Mouse (Mus musculus) limb, embryonic 15.5 days (tissue): ENCODE data around the gene Tut7. TPM values are rescaled to one million over a fixed set of nuclear protein-coding genes. Genes with fewer than 3 reads are reported as not detected.
"Not testable (repeated sequence)": the region's sequence is repeated elsewhere in the genome, so short reads cannot be mapped to it uniquely, and the experiment has no call there.

Source experiments
- ATAC-seq: fragments of 200-750 bp; cut with Nextera tagmentation; 2 replicates; pipeline ENCODE4 v1.8.0; 2017; ENCODE audit warnings: low read depth, moderate TSS enrichment; ENCODE audit not compliant: insufficient number of reproducible peaks, low FRiP score, low TSS enrichment
- H3K27ac ChIP-seq: fragments of 300-500 bp; sonication (generic); 2 replicates; pipeline ENCODE4 v1.5.1; 2015; ENCODE audit warnings: moderate library complexity, mild to moderate bottlenecking, inconsistent platforms
- H3K27me3 ChIP-seq: fragments of 300-500 bp; sonication (generic); 2 replicates; pipeline ENCODE4 v1.6.1; 2015; ENCODE audit warnings: inconsistent platforms
- H3K36me3 ChIP-seq: fragments of 300-500 bp; sonication (generic); 2 replicates; pipeline ENCODE4 v1.6.1; 2015; ENCODE audit warnings: inconsistent platforms
- H3K4me1 ChIP-seq: fragments of 300-500 bp; sonication (generic); 2 replicates; pipeline ENCODE4 v1.6.1; 2015; ENCODE audit warnings: inconsistent platforms
- H3K4me2 ChIP-seq: fragments of 300-500 bp; sonication (generic); 2 replicates; pipeline ENCODE4 v1.6.1; 2015; ENCODE audit warnings: mild to moderate bottlenecking, inconsistent platforms
- H3K4me3 ChIP-seq: fragments of 300-500 bp; sonication (generic); 2 replicates; pipeline ENCODE4 v1.5.1; 2015; ENCODE audit warnings: mild to moderate bottlenecking, inconsistent platforms
- H3K9ac ChIP-seq: fragments of 300-500 bp; sonication (generic); 2 replicates; pipeline ENCODE4 v1.6.1; 2015; ENCODE audit warnings: inconsistent platforms
- H3K9me3 ChIP-seq: fragments of 300-500 bp; sonication (generic); 2 replicates; pipeline ENCODE4 v1.6.1; 2016; ENCODE audit warnings: inconsistent platforms
- WGBS: fragments of 180-500 bp; shearing (Covaris S2); methylation state at CpG from one replicate; pipeline ENCODE4 v1.1.7; 2015; 5-methylcytosine and 5-hydroxymethylcytosine counted together
- polyA plus RNA-seq: library from polyadenylated mRNA; unstranded; fragments of >200 nt; fragmentation: Nextera tagmentation; extraction: Ambion mirVana; gene quantifications from 2 replicates; pipeline ENCODE4 v1.2.1, GENCODE M21; 2015

Gene Tut7
- polyA plus RNA-seq, 1 experiment from 2014 or later = 57.1 TPM

- H3K36me3 ChIP-seq = peaks cover 95% of the 10 kb centered on the region
- not testable (repeated sequence) for H3K27me3 ChIP-seq, H3K4me1 ChIP-seq, H3K27ac ChIP-seq, H3K4me2 ChIP-seq, ATAC-seq, H3K9ac ChIP-seq, H3K4me3 ChIP-seq, H3K9me3 ChIP-seq
- WGBS = 94% methylated on average over 1 of the region's 1 CpGs
Measured at GRCm38 (mm10) chr13:59779744-59780264, 43.1 kb downstream of the Tut7 start.

- 85% methylated on average over 4 of the region's 4 CpGs for WGBS
- Histone ChIP-seq H3K27ac (no peak overlapping the region), H3K36me3 (peaks cover 93% of the 10 kb centered on the region), H3K4me3 (no peak overlapping the region), H3K4me2 (no peak overlapping the region), H3K9me3 (no peaks in the 10 kb centered on the region), H3K9ac (no peak overlapping the region), H3K4me1 (no peaks in the 10 kb centered on the region), H3K27me3 (no peaks in the 10 kb centered on the region)
- no peak for ATAC-seq
Measured at GRCm38 (mm10) chr13:59779213-59779612, 43.7 kb downstream of the Tut7 start.

GRCm38 (mm10) chr13:59775168-59775567 lies 47.8 kb downstream of the Tut7 start:
- no peaks in the 10 kb centered on the region for H3K27me3 ChIP-seq
- peaks cover 79% of the 10 kb centered on the region for H3K36me3 ChIP-seq
- no peak overlapping the region for H3K4me3 ChIP-seq
- H3K9me3 ChIP-seq = no peaks in the 10 kb centered on the region
- ATAC-seq = no peak
- no peak overlapping the region for H3K27ac ChIP-seq
- H3K4me1 ChIP-seq = peaks cover 11% of the 10 kb centered on the region; the same call in 1 of the 2 replicates
- H3K4me2 ChIP-seq = no peak overlapping the region
- H3K9ac ChIP-seq = no peak overlapping the region
- 85% methylated on average over 3 of the region's 3 CpGs for WGBS

- Histone ChIP-seq H3K9ac (no peak overlapping the region), H3K4me2 (0 out of 2 replicates have a peak overlapping the region, but pooled peaks have one; percentile 72), H3K27me3 (no peaks in the 10 kb centered on the region), H3K4me1 (peaks cover 40% of the 10 kb centered on the region), H3K9me3 (no peaks in the 10 kb centered on the region), H3K36me3 (peaks cover 43% of the 10 kb centered on the region), H3K27ac (peak overlapping the region; percentile 99), H3K4me3 (0 out of 2 replicates have a peak overlapping the region, but pooled peaks have one; percentile 60)
- WGBS = 36% methylated on average over 9 of the region's 9 CpGs
- no peak for ATAC-seq
Measured at GRCm38 (mm10) chr13:59771257-59771656, 51.7 kb downstream of the Tut7 start.

GRCm38 (mm10) chr13:59770847-59771246 lies 52.1 kb downstream of the Tut7 start:
- peak overlapping the region; percentile 61; the same call in 1 of the 2 replicates for H3K9ac ChIP-seq
- H3K27ac ChIP-seq = peak overlapping the region; percentile 99
- peaks cover 39% of the 10 kb centered on the region for H3K36me3 ChIP-seq
- ATAC-seq = no peak
- H3K27me3 ChIP-seq = no peaks in the 10 kb centered on the region
- WGBS = 58% methylated on average over 9 of the region's 9 CpGs
- no peaks in the 10 kb centered on the region for H3K9me3 ChIP-seq
- peak overlapping the region; percentile 72; the same call in 1 of the 2 replicates for H3K4me2 ChIP-seq
- H3K4me1 ChIP-seq = peaks cover 44% of the 10 kb centered on the region
- H3K4me3 ChIP-seq = peak overlapping the region; percentile 60; the same call in 1 of the 2 replicates

GRCm38 (mm10) chr13:59770164-59770562 lies 52.8 kb downstream of the Tut7 start:
- Histone ChIP-seq H3K4me1 (peaks cover 44% of the 10 kb centered on the region), H3K9ac (peak overlapping the region; percentile 61), H3K4me2 (peak overlapping the region; percentile 72), H3K9me3 (no peaks in the 10 kb centered on the region), H3K4me3 (peak overlapping the region; percentile 60), H3K27ac (peak overlapping the region; percentile 99), H3K36me3 (peaks cover 33% of the 10 kb centered on the region), H3K27me3 (no peaks in the 10 kb centered on the region)
- peak; percentile 71 for ATAC-seq
- WGBS = under 1% methylated on average over 28 of the region's 28 CpGs

GRCm38 (mm10) chr13:59769296-59770163 lies 53.4 kb downstream of the Tut7 start, which contains the start of gene Isca1:
Gene Isca1 (minus strand): TSS chr13:59769810.
- Histone ChIP-seq H3K27ac (peak within 1 kb of the TSS; percentile 99), H3K36me3 (peaks cover 27% of the 10 kb centered on the region), H3K4me3 (peak within 1 kb of the TSS; percentile 60), H3K9me3 (no peaks in the 10 kb centered on the region), H3K9ac (peak within 1 kb of the TSS; percentile 78), H3K4me2 (peak within 1 kb of the TSS; percentile 72), H3K4me1 (peaks cover 44% of the 10 kb centered on the region), H3K27me3 (no peaks in the 10 kb centered on the region)
- ATAC-seq = peak; percentile 98
- under 1% methylated on average over 91 of the region's 91 CpGs for WGBS

- Histone ChIP-seq H3K4me1 (peaks cover 44% of the 10 kb centered on the region), H3K27ac (0 out of 2 replicates have a peak overlapping the region, but pooled peaks have one; percentile 99), H3K4me2 (peak overlapping the region; percentile 72), H3K27me3 (no peaks in the 10 kb centered on the region), H3K4me3 (peak overlapping the region; percentile 60), H3K9me3 (no peaks in the 10 kb centered on the region), H3K9ac (no peak overlapping the region), H3K36me3 (peaks cover 20% of the 10 kb centered on the region)
- ATAC-seq = no peak
- 26% methylated on average over 13 of the region's 13 CpGs for WGBS
Measured at GRCm38 (mm10) chr13:59768531-59768930, 54.4 kb downstream of the Tut7 start.

GRCm38 (mm10) chr13:59766786-59767515 lies 56.0 kb downstream of the Tut7 start:
- ATAC-seq = no peak
- Histone ChIP-seq H3K36me3 (peaks cover 17% of the 10 kb centered on the region), H3K9me3 (no peaks in the 10 kb centered on the region), H3K4me1 (peaks cover 44% of the 10 kb centered on the region), H3K27ac (peak overlapping the region; percentile 30), H3K27me3 (no peaks in the 10 kb centered on the region), H3K4me2 (no peak overlapping the region), H3K9ac (no peak overlapping the region), H3K4me3 (no peak overlapping the region)
- 58% methylated on average over 11 of the region's 11 CpGs for WGBS

- ATAC-seq = no peak
Measured at GRCm38 (mm10) chr13:59762791-59763190, 60.2 kb downstream of the Tut7 start.

GRCm38 (mm10) chr13:59756906-59757305 lies 66.0 kb downstream of the Tut7 start:
- ATAC-seq = no peak
- Histone ChIP-seq H3K4me3 (no peak overlapping the region), H3K9ac (no peak overlapping the region), H3K9me3 (no peaks in the 10 kb centered on the region), H3K27me3 (no peaks in the 10 kb centered on the region), H3K36me3 (peaks cover 69% of the 10 kb centered on the region), H3K4me2 (no peak overlapping the region), H3K27ac (no peak overlapping the region), H3K4me1 (no peaks in the 10 kb centered on the region)
- WGBS = 88% methylated on average over 7 of the region's 7 CpGs

More at GRCm38 (mm10) chr13:59762791-59763190, 60.2 kb downstream of the Tut7 start:
- H3K4me2 ChIP-seq = no peak overlapping the region
- H3K27me3 ChIP-seq = no peaks in the 10 kb centered on the region
- no peak overlapping the region for H3K4me3 ChIP-seq
- H3K36me3 ChIP-seq = peaks cover 53% of the 10 kb centered on the region
- 90% methylated on average over 7 of the region's 7 CpGs for WGBS
- no peak overlapping the region for H3K9ac ChIP-seq
- H3K27ac ChIP-seq = no peak overlapping the region
- peaks cover 20% of the 10 kb centered on the region for H3K4me1 ChIP-seq
- no peaks in the 10 kb centered on the region for H3K9me3 ChIP-seq
